Mouse (Mus musculus) heart, postnatal 0 days (tissue): ENCODE results near the gene Pgam1. TPM values are rescaled to one million over a fixed set of nuclear protein-coding genes. Genes with fewer than 3 reads are reported as not detected.
"Not testable (repeated sequence)": the region's sequence is repeated elsewhere in the genome, so short reads cannot be mapped to it uniquely, and the experiment has no call there.

Source experiments
- ATAC-seq: fragments of 200-750 bp; cut with Nextera tagmentation; 2 replicates; pipeline ENCODE4 v1.8.0; 2017; ENCODE audit warnings: low read depth, moderate number of reproducible peaks, moderate library complexity; ENCODE audit not compliant: insufficient read depth
- DNase-seq: peaks from one replicate; pipeline ENCODE4 v3.0.0-alpha.2; 2016; ENCODE audit warnings: low spot score
- H3K27ac ChIP-seq: fragments of 300-500 bp; sonication (generic); 2 replicates; pipeline ENCODE4 v1.5.1; 2014; ENCODE audit warnings: low read depth, mild to moderate bottlenecking
- H3K27me3 ChIP-seq: fragments of 300-500 bp; sonication (generic); 2 replicates; pipeline ENCODE4 v1.6.1; 2014; ENCODE audit warnings: low read length, mixed read lengths; ENCODE audit not compliant: control insufficient read depth, insufficient read depth
- H3K36me3 ChIP-seq: fragments of 300-500 bp; sonication (generic); replicated peaks from 2 replicates; pipeline ENCODE4 v1.6.1; 2014; ENCODE audit warnings: low read length, mixed read lengths; ENCODE audit not compliant: control insufficient read depth, insufficient read depth
- H3K4me1 ChIP-seq: fragments of 300-500 bp; sonication (generic); 2 replicates; pipeline ENCODE4 v1.6.1; 2014; ENCODE audit warnings: antibody characterized with exemption; ENCODE audit not compliant: control insufficient read depth, insufficient read depth
- H3K4me2 ChIP-seq: fragments of 300-500 bp; sonication (generic); 2 replicates; pipeline ENCODE4 v1.6.1; 2014; ENCODE audit warnings: low read depth, mild to moderate bottlenecking, low read length, moderate library complexity
- H3K4me3 ChIP-seq: fragments of 300-500 bp; sonication (generic); 2 replicates; pipeline ENCODE4 v1.5.1; 2014; ENCODE audit warnings: low read depth, low read length
- H3K9ac ChIP-seq: fragments of 300-500 bp; sonication (generic); replicated peaks from 2 replicates; pipeline ENCODE4 v1.6.1; 2014; ENCODE audit warnings: low read depth, low read length, mixed read lengths
- H3K9me3 ChIP-seq: fragments of 300-500 bp; sonication (generic); replicated peaks from 2 replicates; pipeline ENCODE4 v1.6.1; 2016; ENCODE audit warnings: low read length; ENCODE audit not compliant: control insufficient read depth
- CTCF ChIP-seq: IDR thresholded peaks from 2 replicates; pipeline ENCODE4 v1.5.1; 2016; ENCODE audit warnings: antibody characterized with exemption, control low read depth, low read depth
- EP300 ChIP-seq: IDR thresholded peaks from 2 replicates; pipeline ENCODE4 v1.6.1; 2016; ENCODE audit warnings: antibody characterized with exemption, low read depth
- WGBS: fragments of 180-500 bp; shearing (Covaris S2); extraction: QIAGEN DNeasy Blood & Tissue Kit; methylation state at CpG from one replicate; pipeline ENCODE4 v1.1.7; 2014; 5-methylcytosine and 5-hydroxymethylcytosine counted together
- polyA plus RNA-seq: library from polyadenylated mRNA; unstranded; fragments of >200 nt; fragmentation: Nextera tagmentation; extraction: Ambion mirVana; gene quantifications from 2 replicates; pipeline ENCODE4 v1.2.1, GENCODE M21; 2015
- total RNA-seq: library from RNA; depleted of rRNA; stranded (reverse); fragments of >200 nt; gene quantifications from 2 replicates; pipeline ENCODE4 v1.2.3, GENCODE M21; 2014; ENCODE audit warnings: low replicate concordance; rRNA removed

Gene Pgam1
- total RNA-seq (290 and 335 TPM in 2 replicates), polyA plus RNA-seq (196 and 199 TPM in 2 replicates)

DNA sequence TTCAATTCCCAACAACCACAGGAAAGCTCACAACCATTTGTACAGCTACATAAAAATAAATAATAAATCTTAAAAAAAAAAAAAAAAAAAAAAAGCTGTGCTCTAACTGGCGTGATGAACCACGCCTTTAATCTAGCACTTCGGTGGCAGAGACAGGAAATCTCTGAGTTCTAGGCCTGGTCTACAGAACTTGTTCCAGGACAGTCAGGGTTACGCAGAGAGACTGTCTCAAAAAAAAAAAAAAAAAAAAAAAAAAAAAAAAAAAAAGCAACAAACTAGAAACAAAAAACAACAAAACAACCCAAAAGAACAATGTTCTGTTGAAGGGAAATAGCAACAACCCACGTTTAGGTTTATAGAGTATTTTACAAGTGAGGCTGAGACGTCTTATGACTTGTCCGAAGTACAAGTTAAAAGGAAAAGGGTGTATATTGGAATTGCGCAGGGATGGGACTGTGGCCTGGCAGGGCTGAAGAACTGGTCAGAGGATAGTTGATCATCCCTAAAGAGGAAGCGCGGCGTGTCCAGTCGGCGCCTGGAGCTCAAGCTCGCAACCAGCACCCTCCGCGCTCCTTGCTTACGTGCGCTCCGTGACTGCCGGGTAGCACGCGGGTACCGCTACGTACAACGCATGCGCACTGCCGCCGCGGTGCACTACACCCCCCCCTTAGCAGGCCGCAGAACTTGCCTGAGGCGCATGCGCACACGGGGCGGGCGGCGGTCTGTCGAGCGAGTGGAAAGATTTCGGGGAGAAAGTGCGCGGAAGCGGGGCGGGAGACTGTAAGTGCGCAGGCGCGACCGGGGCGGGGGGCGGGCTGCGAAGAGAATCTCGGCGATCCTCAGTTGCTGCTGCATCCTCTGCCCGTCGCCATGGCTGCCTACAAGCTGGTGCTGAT is at the start of gene Pgam1:
Pgam1 (plus strand) TSS at position 746 of the 896 bp plus-strand sequence.
- Histone ChIP-seq H3K27me3 (no peaks in the 10 kb centered on the region), H3K4me3 (peak within 1 kb of the TSS; percentile 79), H3K9ac (peak within 1 kb of the TSS; percentile 84), H3K4me2 (peak within 1 kb of the TSS; percentile 92), H3K9me3 (no peaks in the 10 kb centered on the region), H3K27ac (peak within 1 kb of the TSS; percentile 92), H3K36me3 (peaks cover 14% of the 10 kb centered on the region), H3K4me1 (peaks cover 29% of the 10 kb centered on the region)
- TF ChIP-seq EP300 (no peak), CTCF (no peak)
- WGBS, result 4% methylated on average over 54 of the region's 54 CpGs
- peak; percentile 95 for ATAC-seq
- peak; percentile 97 for DNase-seq

DNA sequence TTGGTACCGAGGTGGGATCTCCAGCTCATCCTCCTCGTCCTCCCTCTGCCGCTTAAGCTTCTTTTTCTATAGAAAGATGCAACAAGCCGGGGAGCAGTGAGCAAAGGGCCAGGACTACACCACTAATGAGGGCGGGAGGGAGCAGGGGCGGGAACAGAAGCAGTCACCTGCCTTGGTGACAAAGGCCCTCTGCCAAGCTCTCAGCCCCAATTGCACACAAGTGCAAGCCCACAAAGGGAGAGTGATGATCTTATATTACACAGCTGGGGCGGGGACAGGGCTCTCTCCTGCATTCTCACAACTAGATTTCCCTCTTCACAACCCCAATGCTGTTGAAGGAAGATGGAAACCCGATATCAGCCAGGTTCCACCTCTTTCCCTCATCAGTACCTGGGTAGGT is 45.0 kb upstream of the Pgam1 start:
- DNase-seq, result no peak
- no peaks in the 10 kb centered on the region for H3K27me3 ChIP-seq
- no peaks in the 10 kb centered on the region for H3K9me3 ChIP-seq
- 92% methylated on average over 8 of the region's 8 CpGs for WGBS
- no peaks in the 10 kb centered on the region for H3K4me1 ChIP-seq
- H3K4me3 ChIP-seq, result no peak overlapping the region
- H3K4me2 ChIP-seq, result no peak overlapping the region
- H3K36me3 ChIP-seq, result peaks cover 71% of the 10 kb centered on the region
- no peak for ATAC-seq
- TF ChIP-seq EP300, result no peak
- no peak for TF ChIP-seq CTCF
- H3K27ac ChIP-seq, result no peak overlapping the region
- H3K9ac ChIP-seq, result no peak overlapping the region

DNA sequence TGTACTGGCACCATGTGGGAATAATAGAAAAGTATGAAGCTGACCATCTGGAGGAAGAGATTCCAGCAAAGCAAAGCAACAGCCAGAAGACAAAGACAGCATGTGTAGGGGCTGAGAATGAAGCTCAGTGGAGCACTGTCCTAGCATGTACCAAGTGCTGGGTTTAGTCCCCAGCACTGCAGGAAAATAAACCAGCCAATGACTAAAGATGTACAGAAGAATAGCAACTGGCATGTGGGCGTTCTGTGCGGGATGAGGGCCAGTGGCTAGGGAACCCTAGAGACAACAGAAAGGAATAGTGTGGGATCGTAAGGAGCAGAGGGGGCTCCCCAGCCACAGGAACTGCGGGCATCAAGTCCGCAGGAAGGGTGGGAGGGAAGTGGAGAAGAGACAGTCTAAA is 42.4 kb upstream of the Pgam1 start:
- WGBS, result 92% methylated on average over 5 of the region's 5 CpGs
- ATAC-seq (no peak), DNase-seq (no peak)
- Histone ChIP-seq H3K36me3 (peaks cover 73% of the 10 kb centered on the region), H3K27me3 (no peaks in the 10 kb centered on the region), H3K4me2 (no peak overlapping the region), H3K27ac (no peak overlapping the region), H3K4me3 (no peak overlapping the region), H3K4me1 (no peaks in the 10 kb centered on the region), H3K9ac (no peak overlapping the region), H3K9me3 (no peaks in the 10 kb centered on the region)
- TF ChIP-seq EP300 (no peak), CTCF (no peak)

DNA sequence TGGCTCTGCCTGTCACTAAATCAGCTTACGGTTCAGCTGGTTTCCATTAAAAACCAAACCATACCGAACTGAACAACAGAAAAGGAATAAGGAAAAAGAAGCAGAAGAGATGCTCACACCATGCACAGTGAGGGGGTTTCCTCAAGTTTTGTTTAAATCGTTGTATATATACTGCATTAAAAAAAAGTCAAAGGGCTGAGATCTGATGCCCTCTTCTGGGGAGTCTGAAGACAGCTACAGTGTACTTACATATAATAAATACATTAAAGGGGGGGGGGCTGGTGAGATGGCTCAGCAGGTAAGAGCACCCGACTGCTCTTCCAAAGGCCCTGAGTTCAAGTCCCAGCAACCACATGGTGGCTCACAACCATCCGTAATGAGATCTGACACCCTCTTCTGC is 41.8 kb upstream of the Pgam1 start:
- not testable (repeated sequence) for H3K4me2 ChIP-seq, H3K27me3 ChIP-seq, H3K9ac ChIP-seq, H3K27ac ChIP-seq, H3K9me3 ChIP-seq, H3K4me3 ChIP-seq, H3K4me1 ChIP-seq, DNase-seq, ATAC-seq
- peaks cover 72% of the 10 kb centered on the region for H3K36me3 ChIP-seq
- WGBS, result 79% methylated on average over 5 of the region's 5 CpGs

DNA sequence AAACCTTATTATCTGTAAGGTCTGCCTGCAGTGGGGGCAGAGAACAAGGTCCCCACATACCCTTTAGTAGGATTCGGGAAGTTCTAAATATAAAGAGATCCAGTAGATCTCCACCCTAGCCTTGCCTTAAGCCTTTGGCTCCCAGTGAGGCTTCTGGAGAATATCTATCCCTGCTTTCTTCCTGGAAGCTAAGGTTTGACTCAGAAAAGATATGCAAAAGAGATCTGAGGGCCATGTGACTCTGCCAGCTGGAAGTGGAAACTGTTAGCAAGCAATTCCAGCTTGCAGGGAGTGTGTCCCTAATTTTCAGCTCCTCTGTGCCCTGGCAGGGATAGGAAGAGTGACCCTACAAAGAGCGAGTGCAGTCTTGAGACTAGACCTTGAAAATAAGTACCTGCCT is 39.4 kb upstream of the Pgam1 start:
- no peak overlapping the region for H3K27ac ChIP-seq
- TF ChIP-seq EP300 (no peak), CTCF (no peak)
- H3K9me3 ChIP-seq, result no peaks in the 10 kb centered on the region
- WGBS, result 73% methylated on average over 2 of the region's 2 CpGs
- H3K27me3 ChIP-seq, result no peaks in the 10 kb centered on the region
- no peaks in the 10 kb centered on the region for H3K4me1 ChIP-seq
- no peak overlapping the region for H3K9ac ChIP-seq
- no peak overlapping the region for H3K4me3 ChIP-seq
- no peak overlapping the region for H3K4me2 ChIP-seq
- ATAC-seq (no peak), DNase-seq (no peak)
- H3K36me3 ChIP-seq, result peaks cover 77% of the 10 kb centered on the region
